Mouse (Mus musculus) liver, postnatal 0 days (tissue): Measurements from ENCODE around the gene U2af2.

ENCODE experiments used
- CTCF ChIP-seq: sonication (generic); IDR thresholded peaks from 2 replicates; pipeline ENCODE4 v1.5.1; 2016; ENCODE audit warnings: antibody characterized with exemption, low read depth
- EP300 ChIP-seq: IDR thresholded peaks from 2 replicates; pipeline ENCODE4 v1.6.1; 2016; ENCODE audit warnings: antibody characterized with exemption, low read depth, mild to moderate bottlenecking

DNA sequence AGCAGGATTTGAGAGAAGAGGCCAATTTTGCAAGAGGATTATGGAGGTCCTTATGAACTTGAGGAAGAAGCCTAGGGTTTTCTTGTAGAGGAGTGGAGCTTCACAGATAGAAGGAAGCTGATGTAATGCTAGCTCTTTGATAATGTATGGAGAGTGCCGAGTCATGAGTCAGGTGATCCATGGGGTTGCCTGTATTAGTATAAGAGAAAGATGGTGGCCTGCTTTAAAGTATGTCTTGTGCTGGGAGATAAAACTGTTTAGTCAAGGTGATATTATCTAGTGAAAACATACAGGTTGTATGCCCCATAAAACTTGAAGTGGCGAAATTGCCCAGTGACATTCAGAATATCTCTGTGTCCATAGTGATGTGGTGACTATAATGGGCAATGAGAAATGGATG lies 15.0 kb downstream of the U2af2 start:
- no peak for TF ChIP-seq CTCF
- TF ChIP-seq EP300, result peak; percentile 62
